7 mouse cellular contexts compared by ENCODE assay signal in the genomic region with DNA sequence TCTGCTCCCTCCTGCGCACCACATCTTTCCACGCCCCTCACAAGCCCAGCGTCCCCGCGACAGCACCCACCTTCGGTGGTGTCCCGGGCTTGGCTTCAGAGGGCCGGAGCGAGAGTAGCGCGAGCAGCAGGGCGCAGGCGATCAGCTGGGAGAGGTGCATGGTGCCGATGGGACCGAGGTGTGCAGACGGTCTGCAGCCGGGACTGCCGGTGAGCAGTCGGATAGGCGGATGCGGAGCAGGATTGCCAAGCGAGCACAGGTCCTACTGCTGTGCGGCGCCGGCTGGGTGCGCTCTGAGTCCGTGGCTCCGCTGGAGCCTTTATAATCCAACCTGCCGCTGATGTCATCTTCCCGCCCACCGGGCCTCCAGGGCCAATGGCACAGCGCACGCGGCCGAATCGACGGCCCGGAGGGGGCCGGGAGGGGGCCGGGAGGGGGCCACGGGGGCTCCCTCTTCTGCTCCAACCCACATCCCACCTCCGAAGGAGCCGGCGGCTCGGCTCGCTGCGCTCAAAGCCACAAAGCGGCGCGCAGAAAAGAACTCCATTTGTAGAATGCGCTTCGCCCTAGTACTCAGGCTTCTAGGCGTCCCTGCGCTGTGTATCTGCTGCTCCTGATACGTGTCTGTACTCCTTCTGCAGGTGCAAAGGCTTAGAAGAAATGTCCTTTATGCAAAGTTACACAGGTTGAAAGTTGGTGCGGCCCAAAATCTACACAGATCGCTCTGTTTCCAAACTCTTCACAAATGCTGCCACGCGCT. TPM values are rescaled to one million over a fixed set of nuclear protein-coding genes. Genes with fewer than 3 reads are reported as not detected.
A peak's percentile ranks its signal among the peaks of the same experiment; 100 is the strongest.
DNase-seq lines count a peak whose midpoint lies in the region; ATAC-seq lines count a peak whose summit lies in the region.

A gene (minus strand): TSS at position 293 of the 760 bp plus-strand sequence.

- ATAC-seq in midbrain, embryonic 11.5 days (ENCODE audit: low FRiP score) = peak; percentile 82
- ATAC-seq in stomach, embryonic 14.5 days (ENCODE audit: insufficient number of reproducible peaks, insufficient read depth, low FRiP score, low read depth) = peak; percentile 90

- H3K9me3 ChIP-seq in midbrain, embryonic 11.5 days (ENCODE audit: control insufficient read depth, low read length) = no peaks in the 10 kb centered on the region
- H3K9me3 ChIP-seq in stomach, embryonic 14.5 days (ENCODE audit: control insufficient read depth, low read depth, low read length) = no peaks in the 10 kb centered on the region

- peak; percentile 81 for DNase-seq in adrenal gland, postnatal 25 days
- DNase-seq in embryo, embryonic 10.5 days (ENCODE audit: low spot score) = peak; percentile 85
- DNase-seq in gastrocnemius, postnatal 36 days = peak; percentile 47 to 56
- DNase-seq in kidney, adult 11 months = peak; percentile 51
- DNase-seq in left cerebral cortex, postnatal 36 days (ENCODE audit: low spot score in 2 of 2) = peak; percentile 84 to 86
- peak; percentile 94 for DNase-seq in midbrain, embryonic 11.5 days (ENCODE audit: low spot score, missing footprints)

- peak within 1 kb of the TSS; percentile 44 for H3K9ac ChIP-seq in midbrain, embryonic 11.5 days (ENCODE audit: low read length)
- peak within 1 kb of the TSS; percentile 28; the same call in 1 of the 2 replicates for H3K9ac ChIP-seq in stomach, embryonic 14.5 days (replicated peaks; ENCODE audit: low read depth, low read length)

- peak within 1 kb of the TSS; percentile 42 for H3K4me3 ChIP-seq in midbrain, embryonic 11.5 days (ENCODE audit: low read depth, low read length)
- peak within 1 kb of the TSS; percentile 42 for H3K4me3 ChIP-seq in stomach, embryonic 14.5 days (ENCODE audit: low read depth, low read length)

- no peaks in the 10 kb centered on the region for H3K36me3 ChIP-seq in midbrain, embryonic 11.5 days (ENCODE audit: control insufficient read depth, insufficient read depth, low read length)
- no peaks in the 10 kb centered on the region for H3K36me3 ChIP-seq in stomach, embryonic 14.5 days (ENCODE audit: control insufficient read depth, insufficient read depth, low read length)

- H3K4me1 ChIP-seq in midbrain, embryonic 11.5 days (ENCODE audit: control insufficient read depth, insufficient read depth, low read length) = peaks cover 10% of the 10 kb centered on the region; the same call in 1 of the 2 replicates
- H3K4me1 ChIP-seq in stomach, embryonic 14.5 days (ENCODE audit: control insufficient read depth, insufficient read depth, low read length) = peaks cover 12% of the 10 kb centered on the region; the same call in 1 of the 2 replicates

- 4% methylated on average over 59 of the region's 59 CpGs for WGBS in midbrain, embryonic 11.5 days
- 4% methylated on average over 59 of the region's 59 CpGs for WGBS in stomach, embryonic 14.5 days

- intact Hi-C loops in gastrocnemius, postnatal 36 days (cut with DNase I) = loop anchor here (1.0 to 5.0 kb wide), 2 partner anchors 297 to 371 kb away; no protein-coding TSS in a partner anchor
- intact Hi-C loops in left cerebral cortex, postnatal 36 days (cut with DNase I) = no loop called here

- no peak within 1 kb of the TSS for H3K27ac ChIP-seq in midbrain, embryonic 11.5 days (ENCODE audit: low read depth, low read length)
- no peak within 1 kb of the TSS for H3K27ac ChIP-seq in stomach, embryonic 14.5 days (ENCODE audit: low read length)

- H3K27me3 ChIP-seq in midbrain, embryonic 11.5 days (ENCODE audit: control insufficient read depth, insufficient read depth, low read length) = peaks cover 25% of the 10 kb centered on the region
- peaks cover 17% of the 10 kb centered on the region; the same call in 1 of the 2 replicates for H3K27me3 ChIP-seq in stomach, embryonic 14.5 days (ENCODE audit: control insufficient read depth, insufficient read depth, low read length)

- H3K4me2 ChIP-seq in midbrain, embryonic 11.5 days = peak within 1 kb of the TSS; percentile 74
- H3K4me2 ChIP-seq in stomach, embryonic 14.5 days (replicated peaks; ENCODE audit: low read depth, low read length) = peak within 1 kb of the TSS; percentile 95

RNA-seq across cellular contexts. Expression of the gene that starts here (rescaled TPM):
- total RNA-seq in adrenal gland, postnatal 25 days (2021) = not detected in 2 replicates
- total RNA-seq in gastrocnemius, postnatal 36 days (2021) = 1 to 10 TPM in 1 of 2 experiments, under 1 TPM in 1; 0.32 to 1.4 TPM
- total RNA-seq in left cerebral cortex, postnatal 36 days (2021) = 10 to 100 TPM; 10.8 to 18.4 TPM
- 0.86 and 0.99 TPM in 2 replicates for polyA plus RNA-seq in midbrain, embryonic 11.5 days (2014; fragmentation: Nextera tagmentation; extraction: Ambion mirVana)
- polyA plus RNA-seq in stomach, embryonic 14.5 days (2014; fragmentation: Nextera tagmentation; extraction: Ambion mirVana) = 1.2 and 3.0 TPM in 2 replicates

Comparison
In these comparisons a context has a peak if more than half of its experiments do, and no peak if none do; other contexts are left out.
1. Peak in DNase-seq in adrenal gland, postnatal 25 days; RNA of the gene not detected or under 1 TPM.
2. Peak in DNase-seq, ATAC-seq, H3K4me3 ChIP-seq, H3K9ac ChIP-seq and H3K4me2 ChIP-seq in midbrain, embryonic 11.5 days; RNA of the gene not detected or under 1 TPM.